Mouse (Mus musculus): ENCODE results near the gene Furin. TPM values are rescaled to one million over a fixed set of nuclear protein-coding genes. Genes with fewer than 3 reads are reported as not detected.
A peak's percentile ranks its signal among the peaks of the same experiment; 100 is the strongest.

The Furin gene
- total and polyA plus RNA-seq, 3 experiments: 13.7 to 32.3 TPM; not detected in 1

DNA sequence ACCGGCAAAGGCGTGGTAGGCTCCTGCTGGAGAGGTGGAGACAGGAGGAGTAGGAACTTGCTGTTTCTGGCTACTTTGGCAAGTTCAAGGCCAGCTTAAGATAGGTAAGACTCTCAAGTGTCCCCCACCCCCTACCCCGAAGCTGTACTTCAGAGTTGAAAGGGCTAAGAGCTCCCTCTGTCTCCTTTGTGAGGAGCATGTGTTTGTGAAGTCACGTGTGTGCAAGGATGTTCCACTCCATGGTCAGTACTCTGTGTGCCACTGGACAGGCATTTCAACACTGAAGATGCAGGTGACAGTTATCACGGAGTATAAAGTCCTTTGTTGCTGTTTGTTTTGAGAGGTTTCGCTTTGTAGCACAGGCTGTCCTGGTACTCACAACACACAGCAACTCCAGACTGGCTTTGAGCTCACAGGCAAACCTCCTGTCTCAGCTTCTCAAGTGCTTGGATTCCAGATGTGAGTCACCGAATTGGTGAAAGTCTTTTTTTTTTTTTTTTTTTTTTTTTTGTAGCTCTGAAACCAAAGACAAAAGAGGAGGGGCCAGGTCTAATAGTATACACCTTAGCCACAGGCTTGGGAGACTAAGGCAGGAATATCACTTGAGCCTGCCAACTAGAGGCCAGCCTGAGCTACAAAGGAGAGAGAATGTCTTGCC lies 41.1 kb upstream of the Furin start (continued):
- TF ChIP-seq POLR2AphosphoS5 (IDR thresholded peaks at IDR 0.05; ENCODE audit: borderline replicate concordance, low read depth, low read length) (no peak), NRF1 (IDR thresholded peaks at IDR 0.05; ENCODE audit: insufficient read depth, low read depth, low read length, poor library complexity, severe bottlenecking) (no peak), RAD21 (IDR thresholded peaks at IDR 0.05; ENCODE audit: low read depth, low read length) (no peak; the same call in 1 of the 2 replicates)

DNA sequence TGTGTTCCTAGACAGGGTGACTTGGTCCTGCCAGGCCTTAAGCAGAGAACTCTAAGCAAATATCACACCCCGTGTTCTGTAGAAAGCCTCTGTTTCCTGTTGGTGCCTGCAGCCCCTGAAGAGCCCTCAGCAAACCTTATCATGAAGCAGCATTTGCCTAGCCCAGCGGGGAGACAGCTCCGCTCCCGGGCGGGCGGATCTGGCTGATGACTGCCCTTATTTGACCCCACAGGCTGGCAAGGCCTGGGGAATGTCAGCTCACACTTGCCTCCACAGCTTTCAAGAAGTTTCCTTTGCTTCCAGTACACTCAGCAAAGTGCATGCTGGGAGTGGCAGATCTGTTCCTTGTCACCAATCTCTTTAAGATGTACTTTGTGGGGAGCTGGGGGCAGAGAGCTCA lies 40.3 kb upstream of the Furin start:
- Histone ChIP-seq H3K4me3 (ENCODE audit: control insufficient read depth in 1 of 2, insufficient read depth in 1 of 2, low read depth in 2 of 2, low read length in 2 of 2) (peak overlapping the region; percentile 23 to 64), H3K79me2 (ENCODE audit: control insufficient read depth, insufficient read depth, low read length, poor library complexity) (peaks cover 8% of the 10 kb centered on the region), H3K27me3 (ENCODE audit: control insufficient read depth in 1 of 2, insufficient read depth in 2 of 2, low read length in 2 of 2) (no peaks in the 10 kb centered on the region), H3K27ac (ENCODE audit: control insufficient read depth, low read depth, low read length) (peak overlapping the region; percentile 99), H3K4me1 (ENCODE audit: control insufficient read depth in 1 of 2, insufficient read depth in 2 of 2, low read length in 2 of 2) (peaks cover 26 to 70% of the 10 kb centered on the region in 2 experiments), H3K36me3 (ENCODE audit: control insufficient read depth in 1 of 2, insufficient read depth in 2 of 2, low read length in 2 of 2) (peaks cover 0 to 48% of the 10 kb centered on the region in 2 experiments; a peak in 2 of 4 replicates), H3K9me3 (replicated peaks; ENCODE audit: insufficient read depth, low read length) (no peaks in the 10 kb centered on the region), H3K9ac (ENCODE audit: control insufficient read depth, low read depth, low read length, poor library complexity, severe bottlenecking) (peak overlapping the region; percentile 78)
- peak; percentile 91 for DNase-seq (ENCODE audit: low read depth, low spot score)
- TF ChIP-seq MYC (IDR thresholded peaks at IDR 0.05; ENCODE audit: low read depth, low read length) (no peak), ETS1 (IDR thresholded peaks at IDR 0.05; ENCODE audit: low read depth, low read length) (peak; percentile 65; the same call in 1 of the 2 replicates), TAL1 (IDR thresholded peaks at IDR 0.05; ENCODE audit: low read length) (peak; percentile 74), NRF1 (IDR thresholded peaks at IDR 0.05; ENCODE audit: insufficient read depth, low read depth, low read length, poor library complexity, severe bottlenecking) (no peak), ELF1 (IDR thresholded peaks at IDR 0.05; ENCODE audit: low read depth, low read length) (no peak), POLR2AphosphoS2 (IDR thresholded peaks at IDR 0.05; ENCODE audit: low read length) (no peak), TCF12 (IDR thresholded peaks at IDR 0.05; ENCODE audit: low read depth, low read length) (peak; percentile 76), MAFK (IDR thresholded peaks at IDR 0.05; ENCODE audit: borderline replicate concordance, low read depth, low read length) (no peak), MYB (IDR thresholded peaks at IDR 0.05; ENCODE audit: low read depth, low read length) (no peak), EP300 (IDR thresholded peaks at IDR 0.05; ENCODE audit: low read depth in 1 of 2, low read length in 2 of 2) (peak in 1 of 2 experiments; percentile 70; a peak in 3 of 4 replicates), NELFE (IDR thresholded peaks at IDR 0.05; ENCODE audit: low read depth, low read length) (peak; percentile 44; the same call in 1 of the 2 replicates), ZC3H11A (IDR thresholded peaks at IDR 0.05; ENCODE audit: low read depth, low read length) (no peak), CHD2 (IDR thresholded peaks at IDR 0.05; ENCODE audit: low read length) (no peak), MAX (IDR thresholded peaks at IDR 0.05; ENCODE audit: low read length) (no peak), MEF2A (IDR thresholded peaks at IDR 0.05; ENCODE audit: extremely low read depth, insufficient replicate concordance, low read depth, low read length, poor library complexity, severe bottlenecking) (no peak), CTCF (IDR thresholded peaks at IDR 0.05 in 2 of 3, conservative IDR thresholded peaks at IDR 0.05 in 1 of 3; ENCODE audit: control insufficient read depth in 1 of 3, insufficient read depth in 1 of 3, low read depth in 2 of 3, low read length in 3 of 3, poor library complexity in 1 of 3, severe bottlenecking in 1 of 3) (no peak), CHD1 (IDR thresholded peaks at IDR 0.05; ENCODE audit: low read depth, low read length) (no peak), SIN3A (IDR thresholded peaks at IDR 0.05; ENCODE audit: low read length) (no peak; the same call in 1 of the 2 replicates), HCFC1 (IDR thresholded peaks at IDR 0.05; ENCODE audit: low read depth, low read length) (peak; percentile 56; the same call in 1 of the 2 replicates), MXI1 (IDR thresholded peaks at IDR 0.05; ENCODE audit: low read depth, low read length) (no peak), USF2 (IDR thresholded peaks at IDR 0.05; ENCODE audit: borderline replicate concordance in 1 of 2, insufficient read depth in 1 of 2, low read depth in 1 of 2, low read length in 2 of 2) (no peak), UBTF (IDR thresholded peaks at IDR 0.05; ENCODE audit: borderline replicate concordance, insufficient read depth, low read depth, low read length) (no peak), POLR2AphosphoS5 (IDR thresholded peaks at IDR 0.05; ENCODE audit: borderline replicate concordance, low read depth, low read length) (0 out of 2 replicates have a peak, but pooled peaks have one; percentile 11), TBP (IDR thresholded peaks at IDR 0.05; ENCODE audit: low read depth, low read length) (peak; percentile 85), USF1 (IDR thresholded peaks at IDR 0.05; ENCODE audit: low read depth, low read length) (no peak), POLR2A (IDR thresholded peaks at IDR 0.05; ENCODE audit: control insufficient read depth in 1 of 2, insufficient read depth in 1 of 2, low read depth in 1 of 2, low read length in 2 of 2, poor library complexity in 1 of 2) (peak in 1 of 2 experiments; percentile 24; a peak in 2 of 4 replicates), JUND (IDR thresholded peaks at IDR 0.05; ENCODE audit: low read depth, low read length) (no peak), RAD21 (IDR thresholded peaks at IDR 0.05; ENCODE audit: low read depth, low read length) (no peak), GATA1 (IDR thresholded peaks at IDR 0.05; ENCODE audit: low read depth, low read length) (no peak), RCOR1 (IDR thresholded peaks at IDR 0.05; ENCODE audit: low read depth, low read length) (no peak), KAT2A (conservative IDR thresholded peaks at IDR 0.05; ENCODE audit: low read depth, low read length) (no peak), GABPA (IDR thresholded peaks at IDR 0.05; ENCODE audit: low read depth, low read length) (no peak), MAZ (IDR thresholded peaks at IDR 0.05; ENCODE audit: low read depth, low read length) (peak; percentile 27; the same call in 1 of the 2 replicates)

All from MEL (cell line).